In the genomic region with DNA sequence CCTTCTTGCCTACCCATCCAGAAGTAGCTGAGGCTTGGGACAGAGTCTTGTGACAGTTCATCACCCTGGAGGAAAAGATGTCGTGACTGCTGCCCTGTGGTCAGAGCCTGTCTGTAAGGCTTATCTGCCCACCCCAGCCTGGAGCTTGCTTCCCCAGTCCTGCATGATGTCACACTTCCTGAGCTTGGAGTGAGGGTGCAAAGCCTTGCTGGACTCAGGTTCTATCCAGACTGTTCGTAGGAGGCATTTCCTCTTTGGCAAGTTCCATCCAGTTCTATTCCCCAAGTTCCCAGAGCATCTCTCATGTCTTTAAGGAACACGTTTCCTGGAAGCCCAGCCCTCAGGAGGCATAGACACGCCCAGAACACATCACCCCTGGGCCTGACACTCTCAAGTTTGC, we compare ENCODE assay signal across 14 mouse cellular contexts. TPM values are rescaled to one million over a fixed set of nuclear protein-coding genes. Genes with fewer than 3 reads are reported as not detected.
DNase-seq lines count a peak whose midpoint lies in the region; ATAC-seq lines count a peak whose summit lies in the region.
"Had no signal": no experiment of that assay in that cellular context is flagged by ENCODE, and none has a peak within 500 bp of the region (broad histone marks: within the 10 kb centered on the region; RNA-seq: fewer than 3 reads in every experiment).

No protein-coding gene starts in this region.

- no peaks in the 10 kb centered on the region for H3K9me3 ChIP-seq in heart, embryonic 12.5 days (replicated peaks)
- no peaks in the 10 kb centered on the region for H3K9me3 ChIP-seq in liver, embryonic 16.5 days (replicated peaks; ENCODE audit: control insufficient read depth, low read length)
- H3K9me3 ChIP-seq: embryonic facial prominence, embryonic 15.5 days; neural tube, embryonic 13.5 days had no signal

- DNase-seq in frontal cortex, postnatal 36 days (ENCODE audit: low spot score in 2 of 2): no peak
- DNase-seq in MEL-GATA-1-ER (ENCODE audit: extremely low read depth, low read depth): peak; percentile 89
- DNase-seq in right cerebral cortex, postnatal 4 days: no peak
- DNase-seq in embryo, embryonic 11 days: no peak
- no peak for DNase-seq in ovary, adult 18-20 months (ENCODE audit: low spot score)
- DNase-seq: cerebellum, adult 11-12 months; gastrocnemius, postnatal 25 days had no signal

- H3K36me3 ChIP-seq in heart, embryonic 12.5 days: peaks cover 38% of the 10 kb centered on the region
- peaks cover 5% of the 10 kb centered on the region; the same call in 1 of the 2 replicates for H3K36me3 ChIP-seq in liver, embryonic 16.5 days (ENCODE audit: control insufficient read depth, insufficient read depth)

- no peak overlapping the region for H3K4me3 ChIP-seq in heart, embryonic 12.5 days
- H3K4me3 ChIP-seq in liver, embryonic 16.5 days (ENCODE audit: low read depth, low read length): no peak overlapping the region
- H3K4me3 ChIP-seq: embryonic facial prominence, embryonic 15.5 days; layer of hippocampus, adult 2 months; neural tube, embryonic 13.5 days had no signal

- 44% methylated on average over 4 of the region's 4 CpGs for WGBS in heart, embryonic 12.5 days
- WGBS in liver, embryonic 16.5 days (ENCODE audit: insufficient replicate concordance): 15% methylated on average over 4 of the region's 4 CpGs

- no peaks in the 10 kb centered on the region for H3K27me3 ChIP-seq in heart, embryonic 12.5 days (replicated peaks)
- no peaks in the 10 kb centered on the region for H3K27me3 ChIP-seq in liver, embryonic 16.5 days (ENCODE audit: control insufficient read depth, insufficient read depth, low read depth, low read length)
- H3K27me3 ChIP-seq: embryonic facial prominence, embryonic 15.5 days; neural tube, embryonic 13.5 days had no signal

- ATAC-seq in frontal cortex, adult (ENCODE audit: low TSS enrichment): peak; percentile 83
- ATAC-seq in heart, embryonic 12.5 days (ENCODE audit: insufficient number of reproducible peaks, low FRiP score): peak; percentile 73; the same call in 1 of the 2 replicates
- peak; percentile 47 for ATAC-seq in liver, embryonic 16.5 days (ENCODE audit: low read depth)

- no peak overlapping the region for H3K9ac ChIP-seq in heart, embryonic 12.5 days
- peak overlapping the region; percentile 23; the same call in 1 of the 2 replicates for H3K9ac ChIP-seq in liver, embryonic 16.5 days (ENCODE audit: low read depth, low read length)
- H3K9ac ChIP-seq: embryonic facial prominence, embryonic 15.5 days; neural tube, embryonic 13.5 days had no signal

- H3K27ac ChIP-seq in heart, embryonic 12.5 days (ENCODE audit: poor library complexity, severe bottlenecking): 0 out of 2 replicates have a peak overlapping the region, but pooled peaks have one; percentile 5
- peak overlapping the region; percentile 30; the same call in 1 of the 2 replicates for H3K27ac ChIP-seq in liver, embryonic 16.5 days (ENCODE audit: low read length)
- H3K27ac ChIP-seq: layer of hippocampus, adult 2 months; neural tube, embryonic 13.5 days had no signal

- peaks cover 11% of the 10 kb centered on the region for H3K4me1 ChIP-seq in heart, embryonic 12.5 days (replicated peaks)
- peaks cover 22% of the 10 kb centered on the region for H3K4me1 ChIP-seq in liver, embryonic 16.5 days (ENCODE audit: control insufficient read depth, low read depth, low read length)
- H3K4me1 ChIP-seq: neural tube, embryonic 13.5 days had no signal

- no peak overlapping the region for H3K4me2 ChIP-seq in heart, embryonic 12.5 days
- no peak overlapping the region for H3K4me2 ChIP-seq in liver, embryonic 16.5 days (ENCODE audit: low read depth, low read length)
- H3K4me2 ChIP-seq: embryonic facial prominence, embryonic 15.5 days; neural tube, embryonic 13.5 days had no signal

RNA-seq across cellular contexts. Expression of a gene that starts 5.5 kb away (rescaled TPM):
- polyA plus RNA-seq in heart, embryonic 12.5 days (2016; fragmentation: Nextera tagmentation; extraction: Ambion mirVana): 0.42 and 1.5 TPM in 2 replicates
- polyA plus RNA-seq in liver, embryonic 16.5 days (2015; fragmentation: Nextera tagmentation; extraction: Ambion mirVana): 214 and 277 TPM in 2 replicates

RNA-seq across cellular contexts. Expression of a gene that starts 20.8 kb away (rescaled TPM):
- 7.0 and 7.6 TPM in 2 replicates for polyA plus RNA-seq in heart, embryonic 12.5 days (2016; fragmentation: Nextera tagmentation; extraction: Ambion mirVana)
- polyA plus RNA-seq in liver, embryonic 16.5 days (2015; fragmentation: Nextera tagmentation; extraction: Ambion mirVana): 0.08 and 0.19 TPM in 2 replicates
- polyA plus RNA-seq: liver, adult 2 months had no signal

Comparison
In these comparisons a context has a peak if more than half of its experiments do, and no peak if none do; other contexts are left out.
1. RNA of a gene that starts 5.5 kb away (polyA plus RNA-seq): 214 to 277 TPM in liver, embryonic 16.5 days; 0.42 to 1.5 TPM in heart, embryonic 12.5 days; every median in the first group is over 10 times any median in the second.
2. Peak in every context shown above with its lines, with median percentiles within 50 percentile points of each other: ATAC-seq.